ENCODE assay signal across 20 mouse cellular contexts in genomic region chr14:77260107-77260506, GRCm38 (mm10).
DNase-seq lines count a peak whose midpoint lies in the region; ATAC-seq and TF ChIP-seq lines count a peak whose summit lies in the region.
"Had no signal": no experiment of that assay in that cellular context is flagged by ENCODE, and none has a peak within 500 bp of the region (broad histone marks: within the 10 kb centered on the region; RNA-seq: fewer than 3 reads in every experiment).

No protein-coding gene starts in this region.

- no peak overlapping the region for H3K9ac ChIP-seq in heart, adult 2 months (ENCODE audit: low read depth, low read length)
- H3K9ac ChIP-seq in heart, embryonic 11.5 days (ENCODE audit: low read depth, low read length), result no peak overlapping the region
- H3K9ac ChIP-seq in limb, embryonic 14.5 days (ENCODE audit: low read depth, low read length, severe bottlenecking), result no peak overlapping the region
- no peak overlapping the region for H3K9ac ChIP-seq in hindbrain, embryonic 16.5 days (ENCODE audit: low read depth, low read length)
- H3K9ac ChIP-seq: embryonic facial prominence, embryonic 13.5 days; hindbrain, embryonic 13.5 days; liver, embryonic 12.5 days; midbrain, embryonic 15.5 days; neural tube, embryonic 15.5 days had no signal

- no peaks in the 10 kb centered on the region; the same call in 1 of the 2 replicates for H3K4me1 ChIP-seq in heart, adult 2 months (ENCODE audit: control insufficient read depth, insufficient read depth, low read length)
- no peaks in the 10 kb centered on the region for H3K4me1 ChIP-seq in heart, embryonic 11.5 days (ENCODE audit: control insufficient read depth, insufficient read depth, low read length)
- H3K4me1 ChIP-seq in limb, embryonic 14.5 days (ENCODE audit: control insufficient read depth, insufficient read depth, low read length), result 0 out of 2 replicates have a peak, but pooled peaks cover 8% of the 10 kb centered on the region
- H3K4me1 ChIP-seq in limb, embryonic 10.5 days, result peaks cover 4% of the 10 kb centered on the region; the same call in 1 of the 2 replicates
- peaks cover 4% of the 10 kb centered on the region; the same call in 1 of the 2 replicates for H3K4me1 ChIP-seq in hindbrain, embryonic 16.5 days (ENCODE audit: control insufficient read depth, insufficient read depth, low read depth, low read length)
- H3K4me1 ChIP-seq: liver, embryonic 12.5 days had no signal

- H3K27ac ChIP-seq in heart, adult 2 months, result no peak overlapping the region
- no peak overlapping the region for H3K27ac ChIP-seq in heart, embryonic 11.5 days (ENCODE audit: low read depth, low read length)
- no peak overlapping the region for H3K27ac ChIP-seq in limb, embryonic 14.5 days (replicated peaks; ENCODE audit: low read depth, low read length)
- no peak overlapping the region for H3K27ac ChIP-seq in limb, embryonic 10.5 days
- H3K27ac ChIP-seq in hindbrain, embryonic 16.5 days (ENCODE audit: low read depth, low read length), result no peak overlapping the region
- H3K27ac ChIP-seq: embryonic facial prominence, embryonic 13.5 days; hindbrain, embryonic 13.5 days; kidney, postnatal 0 days; liver, embryonic 12.5 days; midbrain, embryonic 15.5 days; neural tube, embryonic 15.5 days had no signal

- no peak for TF ChIP-seq CTCF in heart, adult 2 months (IDR thresholded peaks at IDR 0.05)

- no peak for TF ChIP-seq EP300 in heart, adult 2 months (IDR thresholded peaks at IDR 0.05; ENCODE audit: insufficient read depth, low read depth, low read length)

- no peak for ATAC-seq in heart, embryonic 11.5 days (replicated peaks; ENCODE audit: insufficient number of reproducible peaks, low FRiP score, low TSS enrichment)
- ATAC-seq in limb, embryonic 14.5 days (ENCODE audit: low FRiP score, low read depth), result 0 out of 2 replicates have a peak, but pooled peaks have one; percentile 34
- no peak for ATAC-seq in hindbrain, embryonic 16.5 days
- ATAC-seq: forebrain, embryonic 16.5 days; liver, embryonic 12.5 days; midbrain, embryonic 15.5 days; Patski had no signal

- WGBS in heart, adult 2 months, result 65% methylated on average over 4 of the region's 4 CpGs
- 61% methylated on average over 4 of the region's 4 CpGs for WGBS in heart, embryonic 11.5 days (ENCODE audit: insufficient replicate concordance)
- 58% methylated on average over 4 of the region's 4 CpGs for WGBS in limb, embryonic 14.5 days
- 75% methylated on average over 4 of the region's 4 CpGs for WGBS in limb, embryonic 10.5 days
- WGBS in hindbrain, embryonic 16.5 days, result 68% methylated on average over 4 of the region's 4 CpGs

- peak; percentile 10 for DNase-seq in adrenal gland, adult 2 months
- DNase-seq in adrenal gland, postnatal 25 days, result no peak
- peak; percentile 33 to 41 for DNase-seq in heart, adult 2 months
- no peak for DNase-seq in limb, embryonic 14.5 days (ENCODE audit: low spot score)
- DNase-seq in limb, embryonic 10.5 days (ENCODE audit: low spot score), result no peak
- DNase-seq in left cerebral cortex, adult 9 months (ENCODE audit: low spot score in 2 of 2), result no peak
- DNase-seq: lung, adult 2 months; lung, postnatal 36 days; spleen, adult 18-20 months; thymus, postnatal 25 days had no signal

- H3K79me2 ChIP-seq in heart, adult 2 months (replicated peaks; ENCODE audit: control insufficient read depth, insufficient read depth, low read length), result no peaks in the 10 kb centered on the region

- no peak overlapping the region for H3K4me2 ChIP-seq in heart, embryonic 11.5 days
- H3K4me2 ChIP-seq in limb, embryonic 14.5 days (replicated peaks; ENCODE audit: low read depth, low read length, severe bottlenecking), result no peak overlapping the region
- H3K4me2 ChIP-seq in hindbrain, embryonic 16.5 days (ENCODE audit: low read length), result no peak overlapping the region
- H3K4me2 ChIP-seq: embryonic facial prominence, embryonic 13.5 days; hindbrain, embryonic 13.5 days; liver, embryonic 12.5 days; midbrain, embryonic 15.5 days; neural tube, embryonic 15.5 days had no signal

- H3K27me3 ChIP-seq in heart, adult 2 months (ENCODE audit: control insufficient read depth, insufficient read depth, low read length), result no peaks in the 10 kb centered on the region
- H3K27me3 ChIP-seq in heart, embryonic 11.5 days (ENCODE audit: control insufficient read depth, insufficient read depth, low read length), result no peaks in the 10 kb centered on the region
- H3K27me3 ChIP-seq in limb, embryonic 14.5 days (ENCODE audit: control insufficient read depth, insufficient read depth, low read length), result no peaks in the 10 kb centered on the region
- no peaks in the 10 kb centered on the region for H3K27me3 ChIP-seq in limb, embryonic 10.5 days (ENCODE audit: low read depth, poor library complexity, severe bottlenecking)
- H3K27me3 ChIP-seq in hindbrain, embryonic 16.5 days (replicated peaks; ENCODE audit: control insufficient read depth, insufficient read depth, low read length), result no peaks in the 10 kb centered on the region
- H3K27me3 ChIP-seq: embryonic facial prominence, embryonic 13.5 days; hindbrain, embryonic 13.5 days; liver, embryonic 12.5 days; midbrain, embryonic 15.5 days; neural tube, embryonic 15.5 days; Patski had no signal

- intact Hi-C loops in heart, adult 2 months (cut with DNase I), result no loop called here

- TF ChIP-seq POLR2A in heart, adult 2 months (IDR thresholded peaks at IDR 0.05; ENCODE audit: insufficient read depth, low read depth, low read length), result no peak
- TF ChIP-seq POLR2A in limb, embryonic 14.5 days (IDR thresholded peaks at IDR 0.05; ENCODE audit: borderline replicate concordance, extremely low read depth, insufficient read depth, insufficient read length), result no peak

- no peaks in the 10 kb centered on the region for H3K9me3 ChIP-seq in heart, embryonic 11.5 days (replicated peaks; ENCODE audit: control insufficient read depth, low read length)
- H3K9me3 ChIP-seq in limb, embryonic 14.5 days (ENCODE audit: control insufficient read depth, low read length), result no peaks in the 10 kb centered on the region
- H3K9me3 ChIP-seq in limb, embryonic 10.5 days (replicated peaks), result no peaks in the 10 kb centered on the region
- H3K9me3 ChIP-seq in hindbrain, embryonic 16.5 days (ENCODE audit: control insufficient read depth, low read length), result no peaks in the 10 kb centered on the region
- H3K9me3 ChIP-seq: embryonic facial prominence, embryonic 13.5 days; hindbrain, embryonic 13.5 days; liver, embryonic 12.5 days; midbrain, embryonic 15.5 days; neural tube, embryonic 15.5 days had no signal

- H3K36me3 ChIP-seq in heart, adult 2 months (ENCODE audit: control insufficient read depth, insufficient read depth, low read length), result no peaks in the 10 kb centered on the region
- no peaks in the 10 kb centered on the region for H3K36me3 ChIP-seq in heart, embryonic 11.5 days (ENCODE audit: control insufficient read depth, insufficient read depth, low read length)
- H3K36me3 ChIP-seq in limb, embryonic 14.5 days (ENCODE audit: control insufficient read depth, insufficient read depth, low read length), result no peaks in the 10 kb centered on the region
- no peaks in the 10 kb centered on the region for H3K36me3 ChIP-seq in limb, embryonic 10.5 days
- no peaks in the 10 kb centered on the region for H3K36me3 ChIP-seq in hindbrain, embryonic 16.5 days (ENCODE audit: control insufficient read depth, insufficient read depth, low read length)
- H3K36me3 ChIP-seq: embryonic facial prominence, embryonic 13.5 days; hindbrain, embryonic 13.5 days; liver, embryonic 12.5 days; midbrain, embryonic 15.5 days; neural tube, embryonic 15.5 days had no signal

- H3K4me3 ChIP-seq in heart, adult 2 months, result no peak overlapping the region
- H3K4me3 ChIP-seq in heart, embryonic 11.5 days (ENCODE audit: low read depth, low read length), result no peak overlapping the region
- no peak overlapping the region for H3K4me3 ChIP-seq in limb, embryonic 14.5 days (replicated peaks; ENCODE audit: low read length)
- no peak overlapping the region for H3K4me3 ChIP-seq in limb, embryonic 10.5 days
- no peak overlapping the region for H3K4me3 ChIP-seq in hindbrain, embryonic 16.5 days (ENCODE audit: low read length)
- H3K4me3 ChIP-seq: embryonic facial prominence, embryonic 13.5 days; hindbrain, embryonic 13.5 days; liver, embryonic 12.5 days; midbrain, embryonic 15.5 days; neural tube, embryonic 15.5 days had no signal

Comparison
In these comparisons a context has a peak if more than half of its experiments do, and no peak if none do; other contexts are left out.
1. DNase-seq: peak in adrenal gland, adult 2 months (single experiment) and heart, adult 2 months (2 of 2); none in adrenal gland, postnatal 25 days (single experiment), limb, embryonic 14.5 days (single experiment), limb, embryonic 10.5 days (single experiment) and left cerebral cortex, adult 9 months (0 of 2).